Mouse (Mus musculus): ENCODE data around the gene Slc38a1.
"Not testable (repeated sequence)": the region's sequence is repeated elsewhere in the genome, so short reads cannot be mapped to it uniquely, and the experiment has no call there.

The Slc38a1 gene

DNA sequence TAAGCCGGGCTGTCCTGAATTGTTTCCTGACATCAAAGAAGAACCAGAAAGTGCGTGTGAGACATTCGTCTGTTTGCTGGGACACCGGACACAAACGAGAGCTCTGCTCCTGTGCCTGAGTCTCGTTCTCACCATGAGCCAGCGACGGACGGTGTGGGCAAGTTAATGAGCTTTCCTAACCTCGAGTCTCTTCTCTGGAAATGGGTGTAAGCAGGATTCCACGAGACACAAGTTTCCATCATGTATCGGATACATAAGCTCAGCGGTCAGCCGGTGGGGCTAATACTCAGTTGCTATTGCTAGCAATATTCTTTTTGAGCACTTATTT is 15.5 kb upstream of the Slc38a1 start:
- no peak for DNase-seq (ENCODE audit: low read depth in 2 of 2, low spot score in 2 of 2)

DNA sequence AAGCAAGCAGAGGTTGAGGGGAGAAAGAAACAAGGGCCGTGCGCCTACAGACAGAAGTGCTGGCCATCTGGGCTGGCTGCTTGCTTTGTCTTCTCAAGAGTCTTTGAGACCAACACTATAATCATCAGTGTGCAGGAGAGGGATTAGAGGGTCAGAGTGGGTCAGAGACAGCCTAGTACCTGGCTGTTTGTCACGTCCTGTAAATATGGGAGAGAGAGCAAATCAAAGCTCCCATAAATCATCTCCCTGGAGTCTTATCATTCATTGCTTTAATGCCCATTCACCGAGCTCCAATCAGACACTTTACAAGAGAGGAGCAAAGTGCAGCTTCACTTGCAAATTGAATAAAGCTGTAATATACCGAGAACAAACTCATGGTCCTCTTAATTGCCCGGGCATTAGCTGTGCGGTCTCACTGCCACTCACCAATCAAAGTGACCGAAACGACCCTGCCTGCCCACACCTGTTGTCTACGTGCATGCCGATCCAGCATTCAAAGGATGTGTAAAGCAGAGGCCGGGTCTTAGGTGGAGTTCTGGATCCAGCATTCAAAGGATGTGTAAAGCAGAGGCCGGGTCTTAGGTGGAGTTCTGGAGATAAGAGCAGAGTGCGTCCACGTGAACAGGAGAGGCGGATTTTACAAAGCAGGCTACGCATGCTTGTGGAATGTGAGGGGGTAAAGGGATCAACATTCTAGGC is 15.0 kb upstream of the Slc38a1 start:
- no peak for DNase-seq (ENCODE audit: low read depth in 2 of 2, low spot score in 2 of 2)

DNA sequence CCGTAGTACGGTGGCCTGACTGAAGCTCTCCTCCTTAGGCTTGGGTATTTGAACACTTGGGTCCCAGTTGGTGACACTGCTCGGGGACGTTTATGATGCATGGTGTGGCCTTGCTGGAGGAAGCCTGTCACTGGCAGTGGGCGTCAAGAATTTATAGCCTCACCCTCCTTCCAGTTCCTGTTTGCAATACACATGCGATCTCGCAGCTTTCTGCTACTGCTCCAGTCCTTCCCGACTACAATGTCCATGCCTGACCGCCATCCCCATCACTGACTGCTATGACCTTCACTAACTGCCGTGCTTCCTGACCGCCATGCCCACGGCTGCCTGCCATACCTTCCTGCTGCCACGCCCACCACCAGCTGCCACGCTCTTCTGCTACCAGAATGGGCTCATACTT is 12.8 kb upstream of the Slc38a1 start:
- DNase-seq (ENCODE audit: low read depth in 2 of 2, low spot score in 2 of 2), result peak in 1 of 2 experiments; percentile 18

DNA sequence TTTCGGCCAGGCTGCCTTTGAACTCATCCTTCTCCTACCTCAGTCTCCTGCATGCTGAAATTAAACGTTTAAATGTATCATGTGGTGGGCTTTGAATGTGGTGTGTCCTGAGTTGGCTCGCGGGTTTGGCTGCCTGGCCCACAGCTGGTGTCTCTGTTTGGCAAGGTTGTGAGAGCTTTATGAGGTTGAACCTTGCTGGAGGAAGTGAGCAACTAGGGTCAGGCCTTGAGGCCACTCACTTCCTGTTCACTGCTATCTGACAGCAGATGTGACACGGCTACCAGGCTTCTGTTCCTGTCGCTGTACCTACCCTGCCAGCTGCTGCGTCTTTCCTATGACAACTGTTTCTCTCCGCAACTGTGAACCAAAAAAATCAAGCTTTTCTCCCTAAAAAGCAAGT is 12.0 kb upstream of the Slc38a1 start:
- DNase-seq (ENCODE audit: low read depth in 2 of 2, low spot score in 2 of 2), result peak; percentile 58 to 60

DNA sequence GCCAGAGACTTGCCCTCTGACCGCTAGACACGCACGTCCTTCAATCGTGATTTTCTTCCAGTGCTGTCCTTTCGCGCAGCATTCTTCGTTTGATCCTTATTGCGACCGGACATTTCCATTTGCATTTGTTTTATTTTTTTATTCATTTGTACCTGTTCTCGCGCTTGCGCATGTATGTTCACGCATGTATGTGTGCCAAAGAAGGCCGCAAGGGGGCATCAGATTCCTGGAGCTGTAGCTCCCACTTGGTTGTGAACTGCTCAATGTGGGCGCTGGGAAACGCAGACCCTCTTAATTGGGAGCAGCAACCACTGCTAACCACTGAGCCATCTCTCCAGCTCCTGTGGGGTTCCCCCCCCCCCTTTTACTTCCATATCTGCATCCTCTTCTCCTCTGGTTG is 10.3 kb upstream of the Slc38a1 start:
- no peak for DNase-seq (ENCODE audit: low read depth in 2 of 2, low spot score in 2 of 2)

DNA sequence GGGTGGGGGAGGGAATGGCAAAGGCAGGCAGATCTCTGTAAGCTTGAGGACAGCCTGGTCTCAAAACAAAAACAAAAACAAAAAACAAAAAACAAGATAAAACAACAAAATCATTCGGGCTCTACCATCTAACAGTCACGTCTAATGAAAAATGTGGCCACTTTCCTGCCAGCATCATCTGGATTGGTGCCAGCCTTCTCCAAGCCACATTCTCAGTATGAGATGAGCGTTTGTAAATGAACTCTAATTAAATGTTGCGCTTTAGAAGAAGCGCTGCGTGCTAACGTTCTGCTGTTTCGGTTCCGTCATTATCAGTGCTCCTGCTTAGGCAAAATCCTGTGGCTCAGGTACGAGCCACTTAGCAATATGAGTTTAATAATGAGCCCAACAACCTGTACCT is 9.8 kb upstream of the Slc38a1 start:
- no peak for DNase-seq (ENCODE audit: low read depth in 2 of 2, low spot score in 2 of 2)

DNA sequence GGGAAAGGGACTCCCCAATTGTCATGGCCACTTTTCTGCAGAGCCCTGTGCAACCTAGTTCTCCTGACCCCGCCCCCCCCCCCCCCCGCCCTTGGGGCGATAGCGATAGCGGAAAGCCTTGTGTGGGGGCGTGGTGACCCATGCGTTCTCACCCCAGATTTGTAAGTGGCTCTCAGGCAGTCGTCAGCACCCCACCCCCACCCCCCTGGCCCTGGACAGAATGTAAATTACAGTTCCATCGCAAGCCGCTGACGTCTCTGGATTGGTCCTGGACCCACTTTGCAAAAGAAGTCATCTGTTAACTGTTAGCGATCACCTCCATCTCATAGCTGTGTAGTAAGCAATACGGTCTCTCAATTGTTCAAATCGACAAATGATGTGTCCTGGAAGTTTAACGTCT is 4.7 kb upstream of the Slc38a1 start:
- no peak for DNase-seq (ENCODE audit: low read depth in 2 of 2, low spot score in 2 of 2)

DNA sequence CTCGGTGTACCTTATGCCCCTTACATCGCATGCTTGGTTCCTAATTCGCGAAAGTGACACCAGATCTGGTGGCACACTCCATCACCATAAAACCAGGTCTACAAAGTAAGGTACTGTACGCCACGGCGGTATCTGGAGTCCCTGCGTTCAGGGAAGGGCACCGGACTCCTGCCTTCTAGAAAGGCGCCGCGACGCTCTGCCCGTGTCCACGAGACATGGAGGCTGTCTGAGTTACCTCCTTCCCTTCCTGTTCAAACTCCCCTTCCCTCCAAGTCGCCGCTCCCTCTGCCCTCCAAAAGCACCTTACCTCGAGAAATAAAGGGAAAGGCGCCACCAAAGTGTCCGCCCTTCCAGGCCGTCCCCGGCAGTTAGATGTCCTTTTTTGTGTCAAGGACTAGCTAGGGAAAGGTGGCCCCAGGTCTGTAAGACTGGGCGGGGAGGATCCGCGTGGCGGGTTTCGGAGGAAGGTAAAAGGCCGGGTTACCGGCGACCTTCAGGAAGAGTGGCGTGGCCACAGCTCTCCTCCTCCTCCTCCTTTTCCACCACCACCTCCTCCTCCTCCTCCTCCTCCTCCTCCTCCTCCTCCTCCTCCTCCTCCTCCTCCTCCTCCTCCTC is 785 bp downstream of the Slc38a1 start:
- DNase-seq (ENCODE audit: low read depth in 2 of 2, low spot score in 2 of 2), result peak; percentile 36 to 42

DNA sequence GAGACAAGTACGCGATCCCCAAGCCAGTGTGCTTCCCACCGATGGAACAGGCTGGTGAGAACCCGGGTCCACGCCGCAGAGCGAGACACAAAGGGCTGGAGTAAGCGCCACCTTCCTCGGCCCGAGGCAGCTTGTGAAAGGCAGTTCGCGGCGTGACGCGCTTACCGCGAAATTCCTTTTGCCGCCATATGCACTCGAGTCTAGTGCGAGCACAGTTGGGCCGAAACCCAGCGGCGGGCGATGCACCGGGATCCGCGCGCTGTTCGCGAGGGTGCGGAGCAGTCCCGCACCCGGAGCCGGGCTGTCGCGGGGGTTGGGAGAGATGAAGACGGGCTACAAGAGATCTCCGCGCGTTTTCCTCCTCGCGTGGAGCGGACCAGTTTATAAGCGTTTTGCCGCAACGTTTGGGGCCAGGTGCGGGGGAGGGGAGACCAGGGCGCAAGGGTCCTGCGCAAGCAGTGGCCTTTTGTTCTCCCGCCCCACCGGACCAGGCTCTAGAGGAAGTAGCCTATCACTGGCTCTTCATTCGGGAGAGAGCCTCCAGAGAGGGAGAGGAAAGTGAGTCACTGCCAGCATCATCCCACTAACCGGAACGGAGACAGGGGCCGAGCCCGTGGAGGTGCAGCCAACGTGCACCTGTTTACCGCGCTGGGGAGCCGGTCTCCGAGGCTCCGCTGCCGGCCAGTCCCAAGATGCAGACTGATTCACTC is 1.4 kb downstream of the Slc38a1 start:
- DNase-seq (ENCODE audit: low read depth in 2 of 2, low spot score in 2 of 2), result peak; percentile 50 to 61

DNA sequence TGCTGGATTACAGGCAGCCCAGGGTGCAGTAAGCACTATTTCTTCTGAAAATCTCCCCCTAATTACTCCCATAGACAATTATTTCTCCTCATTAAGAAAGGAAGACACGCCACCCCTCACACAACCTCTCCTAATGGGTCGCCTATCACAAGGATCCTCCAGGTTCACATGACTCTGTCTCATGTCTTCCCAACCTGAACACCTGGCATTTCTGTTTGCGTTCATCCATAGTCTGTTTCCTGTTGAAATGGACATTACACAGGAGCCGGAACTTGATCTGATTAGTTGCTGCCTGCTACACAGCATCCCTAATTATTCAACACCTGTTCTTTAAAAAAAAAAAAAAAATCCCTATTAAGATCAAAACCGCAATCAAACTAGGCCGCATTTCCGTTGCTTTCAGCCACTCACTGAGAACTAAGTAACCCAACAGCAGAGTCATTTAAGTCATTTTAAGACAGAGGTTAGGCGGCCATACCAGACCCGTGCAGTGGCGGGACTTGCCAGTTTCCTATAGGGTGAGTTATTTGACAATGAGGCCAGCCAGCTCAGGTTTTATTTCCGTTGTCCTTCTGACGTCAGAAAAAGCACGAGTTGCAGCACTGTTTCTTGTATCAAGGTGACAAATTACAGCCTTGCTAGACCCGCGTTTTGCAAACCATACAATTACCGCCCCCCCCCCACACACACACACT is 2.3 kb downstream of the Slc38a1 start:
- peak; percentile 63 to 68 for DNase-seq (ENCODE audit: low read depth in 2 of 2, low spot score in 2 of 2)

DNA sequence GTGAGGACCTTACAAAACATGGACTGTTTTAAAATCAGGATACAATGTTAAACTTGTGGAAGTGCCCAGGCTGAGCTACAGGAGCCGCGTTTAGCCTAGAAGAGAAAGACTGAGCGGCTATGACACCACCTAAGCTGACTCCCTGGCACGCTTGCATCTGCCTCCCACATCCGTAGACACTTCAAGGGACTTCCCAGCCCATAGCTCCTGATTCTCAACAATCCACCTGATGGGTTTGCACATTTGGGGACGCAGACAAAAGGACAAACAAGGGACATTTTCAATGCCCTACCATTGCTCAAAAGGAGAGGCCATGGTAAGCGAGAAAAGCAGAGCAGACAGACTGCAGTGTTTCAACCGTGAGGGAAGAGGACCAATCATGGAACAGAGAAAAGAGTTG is 3.1 kb downstream of the Slc38a1 start:
- DNase-seq (ENCODE audit: low read depth in 2 of 2, low spot score in 2 of 2), result no peak

DNA sequence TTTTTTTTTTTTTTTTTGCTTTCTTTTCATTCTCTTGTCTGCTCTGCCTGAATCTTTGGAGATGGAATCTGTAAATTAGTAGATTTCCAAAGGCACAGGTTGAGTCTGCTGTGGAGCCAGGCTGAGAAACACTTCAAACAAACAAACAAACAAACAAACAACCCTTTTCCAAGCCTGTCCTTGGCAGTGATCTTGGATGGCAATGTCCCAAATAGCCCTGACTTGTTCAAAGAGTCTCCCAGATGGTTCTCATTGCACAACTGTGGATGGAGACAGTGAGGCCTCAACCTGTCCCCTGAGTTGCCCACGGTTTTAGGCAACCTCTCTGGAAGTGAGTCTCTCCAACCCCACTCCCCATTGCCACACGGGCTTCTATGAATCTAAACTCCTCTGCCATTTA is 4.1 kb downstream of the Slc38a1 start:
- DNase-seq (ENCODE audit: low read depth in 2 of 2, low spot score in 2 of 2), result no peak

DNA sequence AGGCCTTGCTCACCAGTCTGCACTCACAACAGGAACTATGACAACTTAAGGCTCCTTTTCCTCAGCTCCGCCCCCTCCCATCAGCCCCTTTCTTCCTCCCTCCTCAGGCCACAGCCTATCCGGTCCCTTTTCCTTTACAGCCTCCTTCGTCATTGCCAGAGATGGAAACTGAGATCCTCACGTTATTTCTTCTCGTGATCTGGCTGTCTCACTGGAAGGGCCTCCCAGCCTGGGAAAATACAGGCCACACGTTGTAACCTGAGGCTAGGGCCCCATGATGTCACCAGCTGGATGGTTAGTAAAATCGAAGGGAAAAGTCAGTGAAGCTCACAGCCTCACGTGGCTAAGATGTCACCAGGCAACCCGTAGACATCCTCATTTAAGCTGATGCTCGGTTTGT is 4.5 kb downstream of the Slc38a1 start:
- DNase-seq (ENCODE audit: low read depth in 2 of 2, low spot score in 2 of 2), result peak; percentile 84 to 85

DNA sequence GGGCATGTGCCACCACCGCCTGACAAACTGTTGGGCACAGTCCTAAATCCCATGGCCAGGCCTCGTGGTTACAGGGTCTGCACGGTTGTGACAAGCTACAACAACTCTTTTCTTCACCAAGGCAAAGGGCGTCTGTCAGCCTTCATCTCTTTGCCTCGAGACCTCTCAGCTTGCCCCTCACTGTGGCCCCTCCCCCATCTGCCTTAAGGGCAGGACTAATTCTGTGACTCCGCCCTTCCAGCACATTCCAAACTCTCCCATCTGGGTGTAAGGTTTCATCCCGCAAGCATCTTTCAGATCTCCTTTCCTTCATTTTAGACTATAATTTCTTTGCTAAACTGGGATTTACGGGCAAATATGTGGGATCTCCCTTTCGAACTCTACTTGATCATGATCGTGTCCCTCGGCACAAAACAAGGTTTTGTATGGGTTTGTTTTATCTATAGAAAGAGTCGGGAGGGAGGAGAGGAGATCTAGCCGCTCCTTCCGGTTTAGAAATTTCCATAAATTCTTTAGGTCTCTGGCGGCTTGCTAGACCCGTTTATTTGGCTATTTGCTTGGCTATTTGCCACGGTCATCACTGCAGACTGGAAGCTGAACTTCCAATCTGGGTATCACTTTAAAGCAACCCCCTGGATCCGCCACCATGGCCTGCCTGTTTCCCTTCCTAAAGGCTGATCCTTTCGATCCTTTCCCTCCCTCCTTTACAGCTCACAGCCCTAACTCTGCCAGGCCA is 7.9 kb downstream of the Slc38a1 start:
- no peak for DNase-seq (ENCODE audit: low read depth in 2 of 2, low spot score in 2 of 2)

DNA sequence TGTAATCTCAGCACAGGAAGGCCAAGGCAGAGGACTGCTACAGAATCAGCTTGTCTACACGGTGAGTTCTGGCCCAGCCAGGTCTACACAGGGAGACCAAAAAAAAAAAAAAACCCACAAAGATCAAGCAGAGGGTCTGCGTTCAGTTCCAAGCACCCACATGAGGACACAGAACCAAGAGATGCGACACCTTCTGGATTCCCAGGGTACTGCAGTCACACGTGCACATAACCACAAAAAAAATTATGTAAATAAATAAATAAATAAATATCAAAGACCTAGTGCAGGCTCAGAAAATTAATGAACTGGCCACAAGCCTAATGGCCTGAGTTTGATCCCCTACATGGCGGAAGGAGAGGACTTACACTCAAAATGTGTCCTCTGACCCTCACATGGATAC is 10.5 kb downstream of the Slc38a1 start:
- DNase-seq (ENCODE audit: low read depth in 2 of 2, low spot score in 2 of 2), result no peak

DNA sequence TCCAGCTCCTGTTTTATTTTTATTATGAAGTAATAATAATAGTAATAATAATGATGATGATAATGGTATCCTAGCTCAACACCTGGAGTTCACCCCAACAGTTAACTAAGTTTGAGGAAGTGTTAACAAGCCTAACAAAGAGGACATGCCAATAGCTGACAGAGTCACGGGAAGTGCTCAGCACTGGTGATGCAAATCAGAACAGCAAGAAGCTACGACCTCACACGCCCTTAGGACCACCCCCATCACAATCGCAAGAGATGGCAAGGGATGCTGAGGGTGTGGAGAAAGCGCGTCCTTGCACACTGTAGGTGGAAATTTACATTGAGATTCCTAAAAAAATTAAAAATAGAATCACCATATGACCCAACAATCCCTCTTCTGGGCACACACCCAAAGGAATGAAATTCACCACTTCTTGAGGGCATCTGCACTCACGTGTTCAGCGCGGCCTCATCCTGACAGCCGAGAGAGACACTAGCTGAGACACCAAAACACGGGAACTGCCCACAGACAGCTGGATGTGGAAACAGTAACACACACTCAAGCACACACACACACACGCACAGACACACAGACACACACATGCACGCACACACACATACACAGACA is 11.5 kb downstream of the Slc38a1 start:
- DNase-seq (ENCODE audit: low read depth in 2 of 2, low spot score in 2 of 2), result no peak

DNA sequence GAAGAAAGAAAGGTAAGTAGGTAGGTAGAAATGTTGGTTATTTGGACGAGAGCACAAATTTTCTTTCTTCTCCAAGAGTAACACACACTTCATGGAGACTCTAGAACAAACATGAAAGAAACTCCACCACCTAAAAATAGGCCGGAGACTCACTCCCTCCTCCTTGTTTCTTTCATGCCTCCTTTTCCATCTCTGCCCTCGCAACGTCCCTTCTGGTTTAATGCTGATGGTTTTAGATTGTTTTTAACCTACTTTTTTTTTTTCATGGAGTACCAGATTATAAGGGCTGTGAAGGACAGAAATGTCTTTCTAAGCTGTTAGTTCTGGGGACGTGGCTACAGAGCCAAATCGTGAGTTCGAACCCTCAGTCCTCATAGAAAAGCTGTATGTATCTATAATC is 14.5 kb downstream of the Slc38a1 start:
- no peak for DNase-seq (ENCODE audit: low read depth in 2 of 2, low spot score in 2 of 2)

DNA sequence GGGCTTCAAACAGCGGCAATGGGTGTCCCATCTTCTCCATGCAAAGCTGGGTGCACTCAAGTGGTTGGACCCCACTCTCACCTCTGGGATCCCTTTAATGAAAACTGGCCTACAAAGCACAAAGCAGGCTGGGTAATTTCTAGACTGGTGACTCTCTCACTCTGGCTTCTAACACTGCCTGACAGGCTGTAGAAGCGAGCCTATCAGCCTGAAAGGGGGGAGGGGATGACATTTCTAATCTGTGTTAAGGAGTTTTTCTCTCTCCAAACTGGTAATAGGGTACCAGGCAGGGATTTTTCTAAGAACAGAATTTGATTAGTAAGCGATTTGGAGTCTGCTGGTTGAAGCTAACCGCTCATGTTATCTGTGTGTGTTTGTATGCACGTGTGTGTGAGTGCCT is 15.8 kb downstream of the Slc38a1 start:
- no peak for DNase-seq (ENCODE audit: low read depth in 2 of 2, low spot score in 2 of 2)

DNA sequence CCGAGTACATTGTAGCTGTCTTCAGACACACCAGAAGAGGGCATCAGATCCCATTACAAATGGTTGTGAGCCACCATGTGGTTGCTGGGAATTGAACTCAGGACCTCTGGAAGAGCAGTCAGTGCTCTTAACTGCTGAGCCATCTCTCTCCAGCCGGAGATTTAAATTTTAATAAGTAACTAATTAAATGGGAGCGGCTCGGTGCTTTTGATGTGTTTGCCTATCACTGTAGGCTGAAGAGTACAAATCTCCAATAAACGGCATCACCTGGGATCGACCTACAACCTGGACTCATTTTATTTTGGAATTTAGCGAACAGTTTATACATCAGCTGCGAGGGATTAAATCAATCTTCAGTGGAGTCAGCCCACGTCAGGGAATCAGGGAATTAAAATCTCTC is 17.7 kb downstream of the Slc38a1 start:
- DNase-seq (ENCODE audit: low read depth in 2 of 2, low spot score in 2 of 2), result not testable (repeated sequence)

DNA sequence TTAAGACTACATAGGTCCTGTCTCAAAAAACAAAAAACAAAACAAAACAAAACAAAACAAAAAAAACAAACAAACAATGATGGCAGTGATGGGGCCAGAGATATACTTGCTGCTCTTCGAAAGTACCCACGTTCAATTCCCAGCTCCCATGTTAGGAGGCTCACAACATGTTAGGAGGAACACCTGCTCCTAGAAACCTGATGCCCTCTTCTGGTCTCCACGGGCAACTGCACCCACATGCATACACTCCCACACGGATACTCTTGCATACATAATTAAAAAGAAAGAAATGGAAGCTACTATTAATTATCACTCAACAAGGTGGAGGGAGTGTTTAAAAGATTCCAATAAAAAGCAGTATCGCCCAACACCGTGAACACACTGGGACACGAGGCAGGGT is 20.3 kb downstream of the Slc38a1 start:
- DNase-seq (ENCODE audit: low read depth in 2 of 2, low spot score in 2 of 2), result no peak

DNA sequence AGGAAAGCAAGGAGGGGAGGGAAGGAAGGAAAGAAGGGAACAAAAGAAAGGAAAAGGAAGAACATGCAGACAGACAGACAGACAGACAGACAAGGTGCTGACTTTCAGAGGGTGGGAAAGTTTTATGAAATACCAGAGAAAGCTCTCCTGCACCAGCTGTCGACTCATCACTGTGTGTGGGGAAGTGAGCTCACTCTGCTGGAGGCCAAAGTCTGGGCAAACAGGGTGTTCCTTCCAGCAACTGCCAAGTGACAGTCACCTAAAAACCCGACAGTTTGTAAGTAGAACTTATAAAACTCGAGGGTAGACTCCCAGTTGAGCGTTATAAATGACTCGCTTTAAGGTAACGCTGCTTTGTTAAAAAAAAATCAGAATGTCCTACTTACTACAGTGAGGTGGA is 21.0 kb downstream of the Slc38a1 start:
- DNase-seq (ENCODE audit: low read depth in 2 of 2, low spot score in 2 of 2), result no peak

Data from CD8-positive naive resting alpha-beta T cell, adult 2 months (primary cell).